Mouse (Mus musculus) intestine, postnatal 0 days (tissue): ENCODE data around the gene Dhh. TPM values are rescaled to one million over a fixed set of nuclear protein-coding genes. Genes with fewer than 3 reads are reported as not detected.
A peak's percentile ranks its signal among the peaks of the same experiment; 100 is the strongest.

ENCODE experiments used
- ATAC-seq: fragments of 200-750 bp; cut with Nextera tagmentation; 2 replicates; pipeline ENCODE4 v1.8.0; 2017; ENCODE audit warnings: mild to moderate bottlenecking, moderate TSS enrichment, moderate library complexity
- H3K27ac ChIP-seq: fragments of 300-500 bp; sonication (generic); 2 replicates; pipeline ENCODE4 v1.5.1; 2014; ENCODE audit warnings: mild to moderate bottlenecking, low read depth, low read length, moderate library complexity
- H3K27me3 ChIP-seq: fragments of 300-500 bp; sonication (generic); replicated peaks from 2 replicates; pipeline ENCODE4 v1.6.1; 2014; ENCODE audit warnings: low read length, mixed read lengths; ENCODE audit not compliant: control insufficient read depth, insufficient read depth
- H3K36me3 ChIP-seq: fragments of 300-500 bp; sonication (generic); 2 replicates; pipeline ENCODE4 v1.6.1; 2014; ENCODE audit warnings: mild to moderate bottlenecking, moderate library complexity; ENCODE audit not compliant: control insufficient read depth, insufficient read depth
- H3K4me1 ChIP-seq: fragments of 300-500 bp; sonication (generic); replicated peaks from 2 replicates; pipeline ENCODE4 v1.6.1; 2014; ENCODE audit warnings: antibody characterized with exemption, low read length, mixed read lengths; ENCODE audit not compliant: control insufficient read depth, insufficient read depth
- H3K4me2 ChIP-seq: fragments of 300-500 bp; sonication (generic); replicated peaks from 2 replicates; pipeline ENCODE4 v1.6.1; 2014; ENCODE audit warnings: low read depth, mild to moderate bottlenecking, moderate library complexity
- H3K4me3 ChIP-seq: fragments of 300-500 bp; sonication (generic); 2 replicates; pipeline ENCODE4 v1.5.1; 2014; ENCODE audit warnings: low read depth, low read length
- H3K9ac ChIP-seq: fragments of 300-500 bp; sonication (generic); 2 replicates; pipeline ENCODE4 v1.6.1; 2014; ENCODE audit warnings: mild to moderate bottlenecking, low read depth, low read length
- H3K9me3 ChIP-seq: fragments of 300-500 bp; sonication (generic); 2 replicates; pipeline ENCODE4 v1.6.1; 2016; ENCODE audit warnings: mixed run types; ENCODE audit not compliant: control insufficient read depth
- CTCF ChIP-seq: sonication (generic); IDR thresholded peaks from 2 replicates; pipeline ENCODE4 v1.5.1; 2016; ENCODE audit warnings: low read depth, mild to moderate bottlenecking, control low read depth, antibody characterized with exemption, moderate library complexity
- WGBS: fragments of 180-500 bp; shearing (Covaris S2); extraction: QIAGEN DNeasy Blood & Tissue Kit; methylation state at CpG from one replicate; pipeline ENCODE4 v1.1.7; 2014; 5-methylcytosine and 5-hydroxymethylcytosine counted together
- polyA plus RNA-seq: library from polyadenylated mRNA; unstranded; fragments of >200 nt; fragmentation: Nextera tagmentation; extraction: Ambion mirVana; gene quantifications from 2 replicates; pipeline ENCODE4 v1.2.1, GENCODE M21; 2015

Dhh gene
- polyA plus RNA-seq, 1 experiment from 2014 or later = 0.93 TPM

DNA sequence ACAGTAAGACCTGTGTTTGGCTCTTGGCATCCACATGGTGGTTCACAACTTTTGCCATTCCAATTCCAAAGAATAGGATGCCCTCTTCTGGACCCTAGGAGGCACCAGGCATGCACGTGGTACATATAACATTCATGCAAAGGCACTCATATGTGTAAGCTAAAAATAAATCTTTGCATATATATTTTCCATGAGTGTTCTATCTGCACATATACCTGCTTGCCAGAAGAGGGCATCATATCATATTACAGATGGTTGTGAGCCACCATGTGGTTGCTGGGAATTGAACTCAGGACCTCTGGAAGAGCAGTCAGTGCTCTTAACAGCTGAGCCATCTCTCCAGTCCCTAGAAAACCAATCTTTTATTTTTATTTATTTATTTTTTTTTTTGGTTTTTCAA, 3.2 kb upstream of the Dhh start:
- Histone ChIP-seq H3K4me3 (no peak overlapping the region), H3K27ac (no peak overlapping the region), H3K9ac (no peak overlapping the region), H3K9me3 (no peaks in the 10 kb centered on the region), H3K4me1 (peaks cover 3% of the 10 kb centered on the region; the same call in 1 of the 2 replicates), H3K27me3 (peaks cover 37% of the 10 kb centered on the region), H3K4me2 (no peak overlapping the region), H3K36me3 (peaks cover 19% of the 10 kb centered on the region)
- no peak for ATAC-seq
- WGBS = 63% methylated on average over 1 of the region's 1 CpGs
- TF ChIP-seq CTCF = no peak

DNA sequence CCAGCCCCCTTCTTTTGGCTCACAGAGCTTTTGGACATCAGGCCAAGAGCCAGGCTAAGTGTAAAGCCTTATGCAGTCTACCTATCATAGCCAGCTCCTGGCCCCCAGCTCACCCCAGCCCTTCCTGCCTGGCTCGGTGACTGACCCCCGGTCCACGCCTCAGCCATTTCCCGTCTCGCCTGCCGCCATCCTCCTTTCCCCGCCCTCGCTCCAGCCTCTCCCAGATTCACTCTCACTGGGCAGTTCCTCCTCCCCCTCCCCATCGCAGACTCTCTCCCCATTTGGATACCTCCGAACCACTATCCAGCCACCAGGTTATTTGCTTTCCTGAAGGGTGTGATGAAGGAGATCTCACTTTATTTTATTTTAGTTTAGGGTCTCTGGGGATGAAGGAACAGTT, 845 bp downstream of the Dhh start:
- Histone ChIP-seq H3K4me1 (peaks cover 11% of the 10 kb centered on the region), H3K4me2 (peak overlapping the region; percentile 35), H3K27me3 (peaks cover 66% of the 10 kb centered on the region), H3K9ac (no peak overlapping the region), H3K27ac (no peak overlapping the region), H3K4me3 (peak overlapping the region; percentile 24), H3K9me3 (no peaks in the 10 kb centered on the region), H3K36me3 (no peaks in the 10 kb centered on the region)
- TF ChIP-seq CTCF = no peak
- no peak for ATAC-seq
- 8% methylated on average over 10 of the region's 10 CpGs for WGBS

DNA sequence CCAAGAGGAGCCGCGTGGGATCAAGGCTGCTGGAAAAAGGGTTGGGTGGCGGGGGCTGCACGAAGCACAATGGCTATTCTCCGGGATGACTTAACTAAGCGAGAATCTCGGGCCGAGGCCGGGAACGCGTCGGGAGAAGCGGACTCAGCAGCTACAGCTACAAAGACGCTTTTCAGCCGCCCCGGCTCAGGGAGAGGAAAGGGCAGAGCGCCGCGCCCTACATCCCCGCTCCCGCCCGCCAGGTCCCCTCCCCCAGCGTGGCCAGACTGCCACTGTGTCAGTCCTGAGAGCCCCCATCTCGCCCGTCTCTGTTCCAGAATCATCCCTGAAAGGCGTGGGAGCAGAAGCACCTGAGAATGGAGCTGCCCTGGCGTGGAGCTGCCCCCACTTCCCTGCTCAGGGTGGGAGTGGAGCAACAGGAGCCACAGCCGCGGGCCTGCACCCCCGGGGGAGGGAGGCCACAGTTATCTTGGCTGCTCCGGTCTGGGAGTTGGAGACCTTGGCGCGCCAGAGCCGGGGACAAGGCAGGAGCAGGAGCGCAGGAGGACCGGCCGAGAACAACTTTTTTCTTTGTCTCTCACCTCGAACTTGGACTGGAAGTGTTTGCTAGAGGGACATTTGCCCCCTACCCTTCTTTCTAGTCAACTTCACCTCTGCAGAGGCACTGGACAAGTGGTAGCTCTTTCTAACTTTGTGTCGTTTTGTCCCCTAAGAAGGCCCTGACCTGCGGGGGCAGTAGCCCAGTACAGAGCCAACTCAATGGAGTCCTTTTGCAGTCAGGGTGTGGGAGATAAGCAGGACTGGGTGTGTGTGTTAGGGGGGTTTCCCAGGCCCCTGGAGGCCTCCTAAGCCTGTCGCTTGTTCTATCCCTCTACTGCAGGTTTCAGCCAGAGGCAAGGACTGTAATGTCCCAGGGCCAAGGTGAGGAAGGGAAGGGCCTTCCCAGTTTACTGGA, 2.4 kb downstream of the Dhh start:
- Histone ChIP-seq H3K9ac (no peak overlapping the region), H3K9me3 (no peaks in the 10 kb centered on the region), H3K27ac (peak overlapping the region; percentile 50; the same call in 1 of the 2 replicates), H3K27me3 (peaks cover 66% of the 10 kb centered on the region), H3K36me3 (no peaks in the 10 kb centered on the region), H3K4me3 (peak overlapping the region; percentile 52), H3K4me1 (peaks cover 16% of the 10 kb centered on the region), H3K4me2 (peak overlapping the region; percentile 58)
- ATAC-seq = no peak
- 5% methylated on average over 41 of the region's 41 CpGs for WGBS
- no peak for TF ChIP-seq CTCF

DNA sequence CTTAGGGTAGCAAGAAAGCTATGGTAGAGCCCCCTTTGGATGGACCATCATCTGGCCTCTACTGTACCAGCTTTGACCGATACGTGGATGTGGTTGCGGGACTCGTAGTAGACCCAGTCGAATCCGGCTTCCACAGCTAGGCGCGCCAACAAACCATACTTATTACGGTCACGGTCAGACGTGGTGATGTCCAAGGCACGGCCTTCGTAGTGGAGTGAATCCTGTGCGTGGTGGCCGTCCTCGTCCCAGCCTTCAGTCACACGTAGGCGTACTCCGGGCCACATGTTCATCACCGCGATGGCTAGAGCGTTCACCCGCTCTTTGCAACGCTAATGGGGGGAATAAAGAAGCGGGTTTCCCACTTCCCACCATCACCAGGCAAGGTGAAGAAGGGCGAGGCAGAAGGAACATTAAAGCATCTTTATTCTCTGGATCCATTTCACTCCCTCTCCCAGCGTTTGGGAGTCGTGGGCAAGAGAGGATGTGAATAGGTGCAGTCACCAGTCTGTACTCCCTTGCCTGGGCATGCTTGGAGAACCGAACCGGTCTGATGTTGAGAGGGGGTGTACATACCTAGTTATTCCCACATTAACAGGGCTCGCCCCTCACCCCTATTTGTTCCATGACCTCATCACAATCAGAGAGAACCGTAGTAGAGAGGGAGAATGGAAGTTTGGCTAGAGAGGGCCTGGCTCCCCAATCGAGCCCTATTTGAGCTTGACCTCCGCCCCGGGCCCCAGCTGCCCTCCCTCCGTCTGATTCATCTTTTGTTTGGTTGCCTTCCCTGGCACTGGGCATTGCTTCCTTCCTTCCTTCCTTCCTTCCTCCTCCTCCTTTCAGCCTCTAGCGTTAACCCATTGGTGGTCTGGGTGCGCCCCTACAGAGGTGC, 3.4 kb downstream of the Dhh start:
- Histone ChIP-seq H3K4me2 (peak overlapping the region; percentile 95), H3K36me3 (no peaks in the 10 kb centered on the region), H3K4me1 (peaks cover 16% of the 10 kb centered on the region), H3K27ac (no peak overlapping the region), H3K9me3 (no peaks in the 10 kb centered on the region), H3K27me3 (peaks cover 58% of the 10 kb centered on the region), H3K9ac (no peak overlapping the region), H3K4me3 (peak overlapping the region; percentile 52)
- TF ChIP-seq CTCF = no peak
- WGBS = 10% methylated on average over 38 of the region's 38 CpGs
- ATAC-seq = no peak

DNA sequence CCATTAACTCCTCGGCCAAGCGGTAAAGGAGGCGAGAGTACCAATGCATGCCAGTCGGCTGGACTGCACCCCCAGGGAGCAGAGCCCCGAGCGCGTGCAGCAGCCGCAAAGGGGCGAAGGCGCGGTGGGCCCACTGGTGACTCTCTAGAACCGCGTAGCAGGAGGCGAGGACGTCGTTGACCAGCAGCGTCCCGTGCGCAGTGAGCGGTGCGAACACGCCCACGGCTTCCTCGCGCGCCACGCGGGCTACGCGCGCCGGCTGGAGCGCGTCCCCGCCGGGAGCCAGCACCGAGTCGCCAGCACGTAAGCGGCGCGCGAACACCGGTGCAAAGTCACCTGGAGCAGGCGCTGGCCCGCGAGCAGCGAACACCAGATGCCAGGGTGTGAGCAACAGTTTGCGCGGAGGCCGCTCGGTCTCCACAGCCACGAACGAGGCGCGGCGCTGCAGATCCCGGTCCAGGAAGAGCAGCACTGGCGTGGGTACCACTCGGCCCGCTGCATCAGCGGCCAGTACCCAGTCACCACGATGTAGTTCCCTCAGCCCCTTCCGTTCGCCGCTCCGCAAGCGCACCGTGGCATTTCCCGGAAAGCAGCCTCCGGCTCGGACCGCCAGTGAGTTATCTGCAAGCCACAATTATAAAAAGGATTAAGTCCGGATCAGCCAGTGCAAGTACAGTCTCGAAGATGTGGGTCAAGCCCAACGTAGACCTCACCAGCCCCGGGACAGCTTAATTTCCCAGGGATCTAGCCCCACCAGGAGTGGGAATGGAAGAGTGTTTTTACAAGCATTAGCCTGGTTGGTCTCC, 4.2 kb downstream of the Dhh start, which contains the start of gene Rhebl1:
Rhebl1 (minus strand) TSS at position 601 of the 806 bp plus-strand sequence.
- peak; percentile 20 for ATAC-seq
- Histone ChIP-seq H3K27ac (no peak within 1 kb of the TSS), H3K27me3 (peaks cover 54% of the 10 kb centered on the region), H3K9me3 (no peaks in the 10 kb centered on the region), H3K4me1 (peaks cover 16% of the 10 kb centered on the region), H3K4me3 (peak within 1 kb of the TSS; percentile 52), H3K9ac (peak within 1 kb of the TSS; percentile 31; the same call in 1 of the 2 replicates), H3K36me3 (no peaks in the 10 kb centered on the region), H3K4me2 (peak within 1 kb of the TSS; percentile 95)
- WGBS = under 1% methylated on average over 77 of the region's 77 CpGs
- peak; percentile 18; the same call in 1 of the 2 replicates for TF ChIP-seq CTCF
